Comparison of ENCODE assay signal across 15 mouse cellular contexts in genomic region chr10:17130661-17131060, GRCm38 (mm10).
DNase-seq lines count a peak whose midpoint lies in the region.
"Had no signal": no experiment of that assay in that cellular context is flagged by ENCODE, and none has a peak within 500 bp of the region (broad histone marks: within the 10 kb centered on the region; RNA-seq: fewer than 3 reads in every experiment).

No protein-coding gene starts in this region.

- DNase-seq in cerebellum, adult 9-10 months: peak; percentile 26
- DNase-seq in cerebellum, adult 11-12 months: no peak
- DNase-seq in fat pad, adult 2 months (ENCODE audit: extremely low read depth, low read depth, low spot score): peak; percentile 91
- DNase-seq in gonadal fat pad, adult 2 months (ENCODE audit: low read depth): peak; percentile 89
- no peak for DNase-seq in lung, postnatal 10 days
- no peak for DNase-seq in thymus, postnatal 4 days
- DNase-seq: adrenal gland, adult 2 months; adrenal gland, adult 8-10 months; adrenal gland, postnatal 10 days; adrenal gland, postnatal 14 days; adrenal gland, postnatal 25 days; adrenal gland, postnatal 36 days; B cell, adult 2 months; cerebellum, adult 11 months; cerebellum, adult 18-20 months had no signal

Comparison
In these comparisons a context has a peak if more than half of its experiments do, and no peak if none do; other contexts are left out.
1. DNase-seq: peak in cerebellum, adult 9-10 months (single experiment), fat pad, adult 2 months (single experiment) and gonadal fat pad, adult 2 months (single experiment); none in cerebellum, adult 11-12 months (single experiment), lung, postnatal 10 days (single experiment) and thymus, postnatal 4 days (single experiment).